Mouse (Mus musculus) G1E (cell line): ENCODE data around the gene Plod1.

Source experiments
- CTCF ChIP-seq: IDR thresholded peaks from 2 replicates; pipeline ENCODE4 v1.5.1; 2012; ENCODE audit warnings: low read depth, low read length, inconsistent platforms, mixed read lengths
- POLR2AphosphoS5 ChIP-seq: IDR thresholded peaks from 2 replicates; pipeline ENCODE4 v1.6.1; 2012; ENCODE audit warnings: low read depth, low read length, inconsistent platforms; ENCODE audit not compliant: insufficient replicate concordance
- TAL1 ChIP-seq: conservative IDR thresholded peaks from 2 replicates; pipeline ENCODE4 v1.6.1; 2012; ENCODE audit warnings: low read depth, low read length, inconsistent platforms, mixed read lengths

GRCm38 (mm10) chr4:147977726-147978125, 41.2 kb upstream of the Plod1 start:
- no peak for TF ChIP-seq CTCF
- no peak for TF ChIP-seq TAL1
- TF ChIP-seq POLR2AphosphoS5 = no peak
